Mouse (Mus musculus) frontal cortex, postnatal 25 days (tissue): ENCODE measurements around the gene Pam.

Source experiments
- DNase-seq, 2 experiments: peaks; one replicate each; pipeline ENCODE4 v3.0.0; 2022; ENCODE audit warnings: low spot score in 2 of 2

Gene Pam

DNA sequence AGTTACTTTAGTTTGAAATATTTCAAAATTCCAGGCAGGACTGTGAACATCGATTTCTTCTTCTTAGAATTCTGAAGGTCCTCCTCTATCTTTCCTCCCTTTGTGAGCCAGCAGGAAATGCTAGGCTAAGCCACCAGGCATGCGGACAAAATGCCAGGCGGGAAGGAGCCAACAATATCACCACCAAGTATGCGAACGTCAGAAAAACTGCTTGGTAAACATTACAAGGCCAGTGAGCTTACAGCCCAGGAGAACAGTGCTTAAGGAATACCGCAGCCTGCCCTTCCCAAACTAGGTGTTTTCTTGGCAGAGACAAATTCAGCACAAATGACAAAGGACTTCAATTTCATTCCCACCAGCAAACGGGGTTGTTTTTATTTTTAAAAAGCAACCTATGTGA is 15.8 kb downstream of the Pam start:
- DNase-seq: no peak

DNA sequence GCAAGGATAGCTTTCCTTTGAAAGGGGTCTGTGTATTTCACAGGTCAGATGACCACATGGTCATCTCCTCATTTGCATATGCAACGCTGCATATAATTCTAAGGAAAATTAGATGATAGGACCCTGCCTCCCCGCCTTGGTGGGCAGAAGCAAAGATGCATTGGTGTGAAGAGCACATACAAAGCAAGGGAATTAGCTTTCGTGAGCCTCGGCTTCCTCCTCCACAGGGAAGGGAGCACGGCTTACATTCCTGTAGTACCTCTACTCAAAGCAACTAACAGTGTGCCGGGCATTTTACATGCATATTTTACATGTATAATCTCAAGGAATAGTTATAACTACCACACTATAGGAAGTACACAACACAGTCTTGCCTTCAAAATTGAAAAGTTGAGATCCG is 16.7 kb downstream of the Pam start:
- no peak for DNase-seq

DNA sequence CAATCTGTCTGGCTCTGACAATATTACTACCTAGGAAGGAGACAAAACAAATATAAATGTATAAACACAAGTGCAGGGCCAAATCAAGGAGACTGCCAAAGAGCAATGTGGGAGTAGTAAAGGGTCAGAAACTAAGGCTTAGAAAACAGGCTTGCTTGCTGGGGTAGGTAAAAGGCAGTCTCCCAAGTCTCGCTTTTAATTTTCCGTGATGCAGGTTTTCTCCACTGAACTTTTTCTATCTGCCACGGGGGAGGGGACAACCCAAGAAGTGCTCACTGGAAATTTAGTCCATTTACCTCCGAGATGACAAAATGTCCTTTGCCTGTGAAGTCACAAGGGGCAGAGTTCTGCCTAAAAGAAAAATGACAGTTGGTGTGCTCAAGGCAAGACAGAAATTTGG is 21.6 kb downstream of the Pam start:
- no peak for DNase-seq

DNA sequence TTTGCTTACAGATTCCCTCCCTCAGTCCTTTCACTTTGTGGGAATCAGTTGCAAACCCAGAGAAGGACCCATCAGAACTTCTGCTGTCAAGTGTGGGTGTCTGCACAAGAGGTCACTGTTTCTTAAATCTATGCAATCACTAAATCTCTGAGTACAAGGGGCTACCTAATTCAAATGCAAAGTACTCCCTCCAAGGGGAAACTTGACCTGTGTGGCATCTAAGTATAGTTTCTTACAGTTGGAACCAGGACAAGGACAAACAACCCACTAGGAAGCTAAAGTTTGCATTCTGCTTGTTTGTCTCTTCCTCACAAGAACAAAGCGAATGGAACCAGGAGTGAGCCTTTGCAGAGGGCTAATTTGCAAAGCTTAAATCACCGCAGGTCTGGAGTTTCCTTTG is 22.3 kb downstream of the Pam start:
- no peak for DNase-seq

DNA sequence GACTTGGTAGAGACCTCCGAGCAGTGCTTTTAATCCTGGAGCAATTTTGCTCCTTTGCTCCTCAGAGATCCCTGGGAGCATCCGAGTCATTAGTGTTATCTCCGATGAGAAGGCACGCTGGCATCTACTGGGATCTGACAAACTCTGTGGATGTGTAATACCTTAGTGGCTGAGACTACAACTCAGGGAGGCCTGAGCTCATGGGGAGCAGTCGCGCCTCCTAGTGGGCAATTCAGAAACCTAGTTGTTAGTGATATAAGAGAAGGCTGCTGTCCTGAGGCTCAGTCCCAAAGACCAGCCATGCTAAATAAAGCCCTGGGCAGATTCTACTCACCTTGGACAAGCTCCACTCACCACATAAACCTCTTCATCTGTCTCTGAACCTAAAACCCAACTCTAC is 23.4 kb downstream of the Pam start:
- no peak for DNase-seq

DNA sequence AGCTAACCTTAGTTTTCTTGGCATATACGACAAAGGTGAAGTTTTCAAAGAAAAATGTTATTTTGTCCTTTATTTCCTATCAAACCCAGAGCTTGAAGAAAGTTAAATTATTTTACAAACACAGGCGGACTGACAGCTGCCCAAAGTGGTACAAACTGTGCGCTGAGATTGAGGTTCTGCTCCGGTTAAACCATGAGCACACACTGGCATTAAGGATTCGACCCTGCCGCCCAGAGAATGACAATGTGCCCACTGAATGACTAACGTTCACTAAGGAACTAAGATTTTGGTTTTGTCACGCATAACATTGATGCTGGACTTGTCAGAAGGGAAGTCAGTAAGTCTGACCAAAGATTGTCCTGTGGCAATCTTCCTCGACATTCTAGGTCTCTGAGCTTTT is 24.0 kb downstream of the Pam start:
- DNase-seq: no peak

DNA sequence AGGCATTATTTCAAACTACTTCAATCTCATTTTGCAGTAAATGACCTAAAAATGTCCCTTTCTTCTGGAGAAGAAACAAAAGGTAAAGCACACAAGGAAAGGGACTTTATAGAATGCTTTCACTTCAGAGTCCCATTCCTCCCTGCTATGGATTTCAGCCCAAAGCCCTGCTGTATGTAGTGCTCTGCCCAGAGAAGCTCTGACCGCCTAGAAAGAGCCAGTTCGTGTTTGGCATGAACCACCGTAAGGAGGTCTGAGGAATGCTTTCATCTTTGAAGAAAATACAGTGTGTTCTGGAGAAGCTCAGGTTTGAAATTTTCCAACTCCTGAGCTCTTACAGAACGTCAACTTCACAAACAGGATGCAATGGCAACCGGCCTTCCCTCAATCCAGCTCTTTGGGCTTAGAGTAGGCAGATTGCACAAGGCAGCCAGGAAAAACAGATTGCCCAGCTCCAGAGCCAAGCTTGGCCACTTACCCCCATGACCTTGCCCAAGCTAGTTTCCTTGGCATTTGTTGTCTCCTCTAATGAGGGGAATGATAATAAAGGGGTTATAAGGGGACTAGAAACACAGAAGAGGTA is 24.6 kb downstream of the Pam start:
- no peak for DNase-seq

DNA sequence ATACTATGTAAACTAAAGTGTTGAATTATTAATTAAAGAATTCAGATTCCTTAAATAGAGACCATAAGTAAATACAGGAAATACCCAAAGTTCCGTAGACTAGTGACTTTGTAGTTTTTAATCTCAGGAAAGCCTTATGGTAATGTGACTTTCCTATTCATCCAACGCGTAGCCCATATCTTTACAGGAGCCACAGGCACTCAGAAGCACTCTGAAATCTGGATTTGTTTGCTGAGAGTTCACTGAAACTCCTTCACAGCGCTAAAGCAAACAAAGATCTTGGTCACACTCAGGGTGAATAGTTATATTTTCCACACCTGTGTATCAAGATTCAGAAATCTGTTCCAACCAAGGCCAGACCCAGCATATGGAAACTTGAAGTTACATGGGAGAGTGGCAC is 27.3 kb downstream of the Pam start:
- DNase-seq: no peak

DNA sequence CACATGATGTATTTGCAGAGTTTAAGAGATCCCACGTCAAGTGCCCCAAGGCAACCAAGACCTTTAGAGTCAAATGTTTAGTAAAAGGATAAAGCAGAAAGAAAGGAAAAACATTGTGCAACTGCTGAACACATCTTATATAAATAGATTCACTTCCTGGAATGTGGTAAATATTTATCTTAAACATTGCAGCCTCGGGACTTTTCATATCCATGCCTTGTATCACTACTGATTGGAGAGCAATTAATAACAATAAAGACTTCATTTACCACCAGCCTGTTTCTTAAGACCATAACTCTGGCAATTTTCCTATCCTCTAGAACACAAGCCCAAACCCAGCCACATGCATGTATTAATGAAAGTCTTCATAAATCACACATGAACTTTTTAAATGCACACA is 33.4 kb downstream of the Pam start:
- no peak for DNase-seq

DNA sequence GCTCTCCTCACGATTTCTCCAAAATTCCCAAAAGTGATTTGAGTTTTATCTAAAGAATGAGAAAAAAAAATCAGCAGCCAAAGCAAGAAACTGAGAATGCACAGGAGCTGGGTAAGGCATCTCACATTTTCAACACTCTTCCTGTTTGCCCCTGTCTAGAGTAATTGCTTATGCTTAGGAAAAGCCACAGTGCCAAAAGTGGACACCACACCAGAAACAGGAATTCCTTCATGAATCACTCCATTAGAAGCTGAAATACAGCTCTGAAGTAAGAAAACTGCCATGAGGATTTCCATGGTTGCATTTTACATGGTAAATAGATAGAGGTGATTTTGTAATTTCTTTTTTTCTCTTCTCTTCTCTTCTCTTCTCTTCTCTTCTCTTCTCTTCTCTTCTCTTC is 36.0 kb downstream of the Pam start:
- no peak for DNase-seq

DNA sequence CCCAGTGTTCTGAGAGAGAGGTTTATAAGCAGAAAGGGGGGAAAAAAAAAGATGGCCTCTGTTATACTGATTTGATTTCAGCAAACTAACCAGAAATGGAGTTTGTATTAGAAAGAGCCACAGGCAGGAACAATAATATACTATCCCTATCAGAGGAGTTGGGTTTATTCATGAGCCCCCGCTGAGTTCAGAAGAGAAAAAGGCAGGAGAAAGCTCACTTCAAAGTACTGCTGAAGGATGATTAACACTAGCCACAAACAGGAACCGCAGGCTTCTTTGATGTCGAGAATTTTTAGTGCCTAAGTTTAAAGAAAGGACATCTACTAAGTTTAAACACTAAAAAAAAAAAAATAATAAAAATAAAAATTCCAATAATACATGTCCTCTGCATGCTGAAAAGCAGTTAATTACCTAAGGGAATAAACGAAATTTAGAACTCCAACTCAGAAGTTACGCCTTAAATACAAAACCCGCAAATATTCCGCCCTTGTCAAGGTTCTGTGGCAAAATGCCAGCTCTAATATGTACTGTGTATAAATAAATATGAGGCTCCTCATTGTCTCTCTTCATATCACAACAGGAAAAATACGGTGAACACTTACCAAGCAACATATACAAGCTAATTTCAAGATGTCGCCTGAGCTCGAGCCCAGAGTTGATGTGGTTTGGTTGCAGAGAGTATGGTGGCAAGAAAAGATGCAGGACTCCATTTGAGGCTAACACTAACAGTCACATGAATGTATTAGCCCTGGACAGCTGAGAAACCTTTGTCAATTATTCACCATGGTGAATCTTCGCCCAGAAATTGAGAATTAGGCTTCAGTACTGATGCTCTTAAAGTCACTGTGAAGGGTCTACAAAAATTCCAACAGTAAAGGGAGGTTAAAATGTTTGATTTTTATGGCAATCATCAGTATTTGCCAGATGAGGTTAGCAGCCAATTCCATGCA is 38.2 kb downstream of the Pam start:
- no peak for DNase-seq

DNA sequence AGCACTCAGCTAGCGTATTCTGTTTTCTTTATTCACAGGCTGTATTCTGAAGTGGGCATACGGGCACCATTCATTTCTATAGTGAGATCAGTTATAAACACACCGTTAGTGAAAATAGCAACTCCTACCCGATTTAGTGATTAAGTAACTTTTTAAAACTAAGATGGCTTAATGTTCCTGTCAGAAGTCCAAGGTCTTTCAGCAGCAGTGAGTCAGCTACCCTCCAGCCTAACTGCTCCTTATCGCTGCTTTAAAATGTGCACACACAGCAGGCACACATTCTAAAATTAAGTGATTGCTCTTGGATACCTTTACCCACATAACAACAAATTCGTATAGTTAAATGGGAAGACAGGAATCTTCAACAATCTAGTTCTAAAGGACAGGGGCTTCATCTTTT is 39.2 kb downstream of the Pam start:
- DNase-seq: no peak

DNA sequence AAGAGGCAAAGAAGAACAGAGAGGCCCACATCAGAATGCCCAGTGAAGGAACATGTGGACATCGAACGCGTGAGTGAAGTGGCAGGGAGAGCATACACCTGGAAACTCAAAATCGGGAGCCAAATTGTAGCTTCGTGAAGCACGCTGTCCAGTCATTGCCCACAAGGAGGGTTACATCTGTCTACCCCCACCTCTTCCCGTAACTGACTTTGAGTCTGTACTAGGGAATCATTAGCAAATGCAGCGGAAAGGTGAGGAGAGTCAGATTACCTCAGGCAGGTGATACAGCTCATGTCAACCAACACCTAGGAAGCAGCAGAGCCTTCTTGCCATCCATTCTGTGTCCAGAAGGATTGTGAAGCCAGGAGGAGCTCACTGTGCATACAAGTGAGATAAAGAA is 39.9 kb downstream of the Pam start:
- no peak for DNase-seq

DNA sequence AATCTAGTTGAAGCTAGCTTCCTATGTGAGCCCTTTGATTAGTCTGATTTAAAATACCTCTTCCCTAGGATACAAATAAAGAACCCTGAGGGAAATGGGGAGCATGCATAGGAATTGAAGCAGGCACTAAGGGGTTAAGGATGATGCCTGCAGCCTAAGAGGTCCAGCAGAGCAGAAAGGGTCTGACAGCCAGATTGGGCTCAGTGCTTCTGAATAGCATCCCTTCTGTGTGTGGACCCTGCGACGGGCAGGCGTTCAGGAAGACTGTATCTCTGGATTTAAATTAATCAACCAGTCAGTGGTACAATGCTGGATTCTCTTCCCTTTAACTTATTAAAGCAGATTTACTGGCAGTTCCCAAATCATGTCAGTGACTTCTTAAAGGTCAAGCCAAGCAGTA is 41.5 kb downstream of the Pam start:
- no peak for DNase-seq

DNA sequence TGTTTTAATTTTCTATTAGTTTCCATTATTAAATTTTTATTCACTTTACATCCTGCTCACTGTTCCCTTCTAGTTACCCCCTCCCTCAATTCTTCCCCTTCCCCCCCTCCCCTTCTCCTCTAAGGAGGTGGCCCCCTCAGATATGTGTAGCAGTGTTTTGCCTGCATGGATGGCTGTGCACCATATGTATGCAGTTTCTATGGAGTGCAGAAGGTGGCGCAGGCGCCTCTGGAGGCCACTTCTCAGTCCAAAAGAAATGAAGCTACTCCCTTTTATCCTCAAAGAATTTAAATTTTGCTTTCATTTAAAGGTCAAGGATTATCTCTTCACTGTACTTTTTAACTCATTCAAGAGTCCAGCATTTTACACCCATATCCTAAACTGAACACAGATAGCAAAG is 42.0 kb downstream of the Pam start:
- no peak for DNase-seq

DNA sequence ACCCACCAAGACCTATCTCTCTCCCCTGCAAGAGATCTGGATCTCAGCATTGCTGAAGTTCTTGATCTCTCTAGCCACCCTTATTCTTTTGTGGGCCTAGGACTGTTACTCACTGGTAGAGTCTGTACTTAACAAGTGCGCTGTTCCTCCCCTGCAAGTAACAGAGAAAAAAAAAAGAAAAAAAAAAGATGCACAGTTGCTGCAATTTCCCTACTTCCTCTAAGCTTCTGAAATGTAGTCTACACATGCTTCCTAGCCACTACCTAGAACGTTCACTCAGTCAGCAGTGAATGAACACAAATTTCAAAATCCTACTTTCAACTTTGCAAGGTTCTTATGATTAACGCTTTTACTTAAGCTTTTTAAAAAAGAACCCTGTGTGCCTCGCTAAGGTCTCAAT is 42.7 kb downstream of the Pam start:
- no peak for DNase-seq

DNA sequence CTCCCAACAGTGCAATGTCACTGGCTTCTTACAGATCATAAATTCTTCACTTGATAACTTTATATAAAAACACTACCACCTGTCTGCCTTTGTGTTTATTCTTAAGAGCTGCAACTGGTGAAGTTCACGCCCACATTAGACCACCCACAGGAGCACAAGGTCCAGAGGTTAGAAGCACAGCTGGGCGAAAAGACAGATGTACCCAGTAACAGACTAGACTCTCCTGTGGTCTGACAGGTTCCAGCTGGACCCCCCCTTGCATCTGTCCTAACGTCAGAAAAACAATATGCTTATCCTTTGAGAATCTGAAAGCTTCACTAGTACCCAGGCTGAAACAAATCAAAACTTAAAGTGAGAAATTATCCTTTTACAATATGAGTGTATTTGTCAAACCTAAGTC is 44.4 kb downstream of the Pam start:
- DNase-seq: no peak

DNA sequence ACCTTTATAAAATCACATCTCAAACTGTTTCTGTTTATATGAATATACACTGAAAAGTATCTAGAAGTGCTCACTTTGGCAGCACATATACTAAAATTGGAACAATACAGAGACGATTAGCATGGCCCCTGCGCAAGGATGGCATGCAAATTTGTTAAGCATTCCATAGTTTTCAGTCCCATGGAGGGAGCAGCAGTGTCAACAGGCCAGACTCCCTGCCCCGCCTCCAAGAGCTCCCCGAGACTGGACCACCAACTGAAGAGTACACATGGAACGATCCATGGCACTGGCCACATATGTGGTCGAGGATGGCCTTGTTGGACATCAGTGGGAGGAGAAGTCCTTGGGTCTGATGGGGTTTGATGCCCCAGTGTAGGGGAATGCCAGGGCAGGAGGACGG is 45.7 kb downstream of the Pam start:
- no peak for DNase-seq

DNA sequence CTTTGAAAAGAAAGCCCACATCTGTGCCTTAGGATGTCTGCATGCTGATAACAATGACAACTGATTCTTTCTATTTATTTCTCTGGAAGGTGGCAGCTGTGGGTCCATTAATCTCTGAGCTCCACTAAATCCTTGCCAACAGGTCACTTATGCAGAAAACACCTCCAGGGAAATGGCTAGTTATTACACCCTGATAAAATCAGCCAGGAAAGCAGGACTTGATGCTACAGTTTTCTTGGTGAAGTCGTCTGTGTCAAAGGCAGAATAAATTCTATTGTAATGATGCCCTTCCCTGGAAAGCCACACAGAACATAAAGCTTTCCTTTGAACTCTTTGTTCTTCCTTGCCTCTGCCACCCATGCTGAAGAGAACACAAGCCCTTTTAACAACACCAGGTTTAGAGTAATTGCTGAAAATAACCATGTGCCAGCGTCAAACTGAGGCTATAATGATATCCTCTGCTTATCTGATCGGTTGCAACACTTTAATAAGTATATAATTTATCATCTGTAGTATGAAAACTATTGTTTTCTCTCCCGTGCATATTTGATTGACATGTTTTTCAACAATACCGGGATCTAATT is 47.1 kb downstream of the Pam start:
- no peak for DNase-seq

DNA sequence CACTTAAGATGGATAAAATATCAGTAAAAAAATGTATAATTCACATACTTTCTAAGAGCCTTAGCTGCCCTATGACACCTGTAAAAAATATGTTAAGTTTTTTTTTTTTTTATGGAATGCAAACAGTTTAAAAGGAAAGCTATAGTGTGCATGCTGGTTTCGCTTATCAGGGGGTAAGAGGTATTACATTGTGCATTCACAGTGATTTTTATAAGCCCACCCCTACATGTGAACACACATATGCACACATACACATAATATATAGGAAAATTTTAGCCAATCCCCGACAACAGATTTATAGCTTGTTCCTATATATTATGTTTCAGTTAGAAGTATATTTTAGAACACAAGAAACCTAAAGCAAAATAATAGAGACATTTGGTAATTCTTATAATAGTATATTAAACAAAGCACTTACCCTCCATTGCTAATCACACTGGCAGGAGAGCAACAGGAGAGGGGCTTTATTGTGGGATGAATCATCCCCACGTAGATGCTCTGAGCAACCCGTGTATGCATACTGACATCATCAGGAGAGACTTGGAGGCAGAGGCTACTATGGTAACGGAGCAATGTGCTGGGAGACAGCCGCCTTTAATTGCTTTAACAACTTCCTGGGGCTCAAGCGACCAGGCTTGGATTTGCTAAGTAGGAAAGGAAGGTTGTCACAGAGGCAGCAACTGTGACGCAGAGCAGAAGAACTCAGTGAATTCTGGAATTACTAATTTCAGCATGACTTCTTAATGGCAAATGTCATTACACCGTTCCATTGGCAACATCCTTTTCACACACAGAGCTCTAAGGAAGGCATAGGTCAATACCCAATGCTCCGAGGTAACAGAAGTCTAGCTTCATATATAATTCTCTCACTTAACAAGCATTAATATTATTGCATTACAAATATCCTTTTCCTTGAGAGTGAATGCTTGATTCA is 47.9 kb downstream of the Pam start:
- peak; percentile 17 to 43 for DNase-seq

DNA sequence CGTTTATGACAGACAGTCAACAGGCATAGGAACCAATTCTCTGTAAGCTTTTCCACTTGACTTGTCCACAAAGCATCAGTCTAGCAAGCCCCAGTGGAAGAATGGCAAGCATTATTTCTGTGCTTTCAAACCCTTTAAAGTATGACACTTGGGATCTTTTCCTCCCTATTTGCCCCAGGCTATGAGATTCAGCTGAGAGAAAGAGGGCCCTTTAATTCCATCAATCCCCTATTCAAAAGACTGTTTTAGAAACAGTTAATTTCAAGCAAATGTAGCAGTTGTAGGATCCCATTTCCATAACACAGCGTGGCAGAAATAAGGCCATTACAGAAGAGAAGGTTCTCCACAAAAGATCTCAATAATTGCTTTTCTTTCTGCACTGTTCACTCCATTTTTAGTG is 53.0 kb downstream of the Pam start:
- DNase-seq: no peak

DNA sequence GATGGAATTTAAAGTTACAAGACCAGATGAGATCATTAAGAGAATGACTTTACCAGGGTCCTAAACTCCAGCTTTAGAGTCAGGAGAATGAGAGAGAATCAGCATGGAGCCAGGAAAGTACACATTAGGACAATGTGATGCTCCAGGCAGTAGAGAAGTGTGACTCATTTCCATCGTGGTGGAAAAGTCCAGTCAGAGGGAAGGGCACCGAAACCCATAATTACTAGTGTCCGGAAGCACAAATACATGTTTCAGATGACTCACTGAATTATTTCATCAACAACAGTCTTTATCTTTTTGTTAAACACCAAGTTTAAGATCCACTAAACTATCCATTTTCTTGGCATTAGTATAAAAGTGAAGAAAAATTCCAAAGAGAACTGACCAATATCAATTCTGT is 57.2 kb downstream of the Pam start:
- no peak for DNase-seq
